Mouse (Mus musculus): ENCODE measurements around the gene Sit1.

GRCm38 (mm10) chr4:43478906-43479832 lies 4.4 kb downstream of the Sit1 start:
- TF ChIP-seq HCFC1 (IDR thresholded peaks at IDR 0.05; ENCODE audit: borderline replicate concordance, insufficient read depth, low read length) (no peak), ZNF384 (IDR thresholded peaks at IDR 0.05; ENCODE audit: low read depth, low read length) (no peak), CHD2 (IDR thresholded peaks at IDR 0.05; ENCODE audit: low read depth, low read length) (no peak), MAFK (IDR thresholded peaks at IDR 0.05; ENCODE audit: insufficient read depth, low read depth, low read length) (no peak), ZC3H11A (IDR thresholded peaks at IDR 0.05; ENCODE audit: borderline replicate concordance, low read depth, low read length) (no peak)

Data from ES-E14 (cell line).